ENCODE assay signal across 29 mouse cellular contexts in the genomic region with DNA sequence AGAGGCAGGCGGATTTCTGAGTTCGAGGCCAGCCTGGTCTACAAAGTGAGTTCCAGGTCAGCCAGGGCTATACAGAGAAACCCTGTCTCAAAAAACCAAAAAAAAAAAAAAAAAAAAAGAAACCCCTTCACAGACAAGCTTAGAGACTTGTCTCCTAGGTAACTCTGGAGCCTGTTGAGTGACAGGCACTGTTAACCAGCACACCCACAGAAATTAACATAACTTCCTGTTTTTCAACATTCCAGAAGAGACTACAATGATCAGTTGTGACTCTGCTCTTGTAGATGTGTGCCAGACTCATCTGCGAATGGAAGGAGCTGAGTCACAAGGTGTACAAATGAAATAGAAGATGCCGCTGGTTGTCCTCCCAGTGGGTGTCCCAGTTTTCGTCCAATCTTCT. TPM values are rescaled to one million over a fixed set of nuclear protein-coding genes. Genes with fewer than 3 reads are reported as not detected.
DNase-seq lines count a peak whose midpoint lies in the region; ATAC-seq and TF ChIP-seq lines count a peak whose summit lies in the region.
"Had no signal": no experiment of that assay in that cellular context is flagged by ENCODE, and none has a peak within 500 bp of the region (broad histone marks: within the 10 kb centered on the region; RNA-seq: fewer than 3 reads in every experiment).

No protein-coding gene starts in this region.

- no peaks in the 10 kb centered on the region for H3K27me3 ChIP-seq in forebrain, postnatal 0 days (ENCODE audit: insufficient read depth, low read length)
- no peaks in the 10 kb centered on the region for H3K27me3 ChIP-seq in forebrain, embryonic 11.5 days (ENCODE audit: control insufficient read depth, insufficient read depth, low read length)
- no peaks in the 10 kb centered on the region for H3K27me3 ChIP-seq in midbrain, embryonic 13.5 days
- no peaks in the 10 kb centered on the region for H3K27me3 ChIP-seq in heart, embryonic 11.5 days (ENCODE audit: control insufficient read depth, insufficient read depth, low read length)
- H3K27me3 ChIP-seq: embryonic facial prominence, embryonic 12.5 days; forebrain, embryonic 13.5 days; kidney, embryonic 15.5 days; limb, embryonic 13.5 days; liver, embryonic 12.5 days; midbrain, embryonic 15.5 days had no signal

- H3K36me3 ChIP-seq in forebrain, postnatal 0 days (ENCODE audit: insufficient read depth), result no peaks in the 10 kb centered on the region
- H3K36me3 ChIP-seq in forebrain, embryonic 11.5 days (ENCODE audit: control insufficient read depth, insufficient read depth, low read length), result no peaks in the 10 kb centered on the region
- no peaks in the 10 kb centered on the region for H3K36me3 ChIP-seq in midbrain, embryonic 13.5 days
- no peaks in the 10 kb centered on the region for H3K36me3 ChIP-seq in heart, embryonic 11.5 days (ENCODE audit: control insufficient read depth, insufficient read depth, low read length)
- H3K36me3 ChIP-seq: embryonic facial prominence, embryonic 12.5 days; heart, embryonic 10.5 days; kidney, embryonic 15.5 days; limb, embryonic 13.5 days; liver, embryonic 12.5 days; midbrain, embryonic 15.5 days had no signal

- no peaks in the 10 kb centered on the region for H3K9me3 ChIP-seq in forebrain, postnatal 0 days (ENCODE audit: low read length)
- H3K9me3 ChIP-seq in forebrain, embryonic 11.5 days (ENCODE audit: control insufficient read depth, low read length), result no peaks in the 10 kb centered on the region
- no peaks in the 10 kb centered on the region for H3K9me3 ChIP-seq in midbrain, embryonic 13.5 days
- no peaks in the 10 kb centered on the region for H3K9me3 ChIP-seq in heart, embryonic 11.5 days (replicated peaks; ENCODE audit: control insufficient read depth, low read length)
- H3K9me3 ChIP-seq: embryonic facial prominence, embryonic 12.5 days; forebrain, embryonic 13.5 days; heart, embryonic 10.5 days; kidney, embryonic 15.5 days; limb, embryonic 13.5 days; liver, embryonic 12.5 days; megakaryocyte, embryonic 14.5 days; midbrain, embryonic 15.5 days had no signal

- no peak overlapping the region for H3K9ac ChIP-seq in forebrain, postnatal 0 days
- H3K9ac ChIP-seq in forebrain, embryonic 11.5 days (ENCODE audit: low read length), result no peak overlapping the region
- no peak overlapping the region for H3K9ac ChIP-seq in midbrain, embryonic 13.5 days (replicated peaks)
- no peak overlapping the region for H3K9ac ChIP-seq in heart, embryonic 11.5 days (ENCODE audit: low read depth, low read length)
- H3K9ac ChIP-seq: embryonic facial prominence, embryonic 12.5 days; forebrain, embryonic 13.5 days; kidney, embryonic 15.5 days; limb, embryonic 13.5 days; liver, embryonic 12.5 days; midbrain, embryonic 15.5 days had no signal

- H3K4me2 ChIP-seq in forebrain, postnatal 0 days (ENCODE audit: low read depth), result no peak overlapping the region
- no peak overlapping the region for H3K4me2 ChIP-seq in forebrain, embryonic 11.5 days (ENCODE audit: low read depth, low read length, severe bottlenecking)
- no peak overlapping the region for H3K4me2 ChIP-seq in midbrain, embryonic 13.5 days (replicated peaks)
- H3K4me2 ChIP-seq in heart, embryonic 11.5 days, result no peak overlapping the region
- H3K4me2 ChIP-seq: embryonic facial prominence, embryonic 12.5 days; forebrain, embryonic 13.5 days; kidney, embryonic 15.5 days; limb, embryonic 13.5 days; liver, embryonic 12.5 days; midbrain, embryonic 15.5 days had no signal

- no peak overlapping the region for H3K4me3 ChIP-seq in forebrain, postnatal 0 days (ENCODE audit: low read depth, low read length)
- H3K4me3 ChIP-seq in forebrain, embryonic 11.5 days (ENCODE audit: low read depth, low read length), result no peak overlapping the region
- no peak overlapping the region for H3K4me3 ChIP-seq in midbrain, embryonic 13.5 days (replicated peaks)
- no peak overlapping the region for H3K4me3 ChIP-seq in heart, embryonic 11.5 days (ENCODE audit: low read depth, low read length)
- H3K4me3 ChIP-seq: embryonic facial prominence, embryonic 12.5 days; erythroblast, embryonic 14.5 days; forebrain, embryonic 13.5 days; gastrocnemius, adult 2 months; heart, embryonic 10.5 days; kidney, embryonic 15.5 days; limb, embryonic 13.5 days; liver, embryonic 12.5 days; megakaryocyte, embryonic 14.5 days; midbrain, embryonic 15.5 days; myocyte had no signal

- DNase-seq in forebrain, postnatal 0 days, result no peak
- no peak for DNase-seq in forebrain, embryonic 11.5 days (ENCODE audit: low spot score)
- DNase-seq in MEL-GATA-1-ER (ENCODE audit: extremely low read depth, low read depth), result peak; percentile 78
- no peak for DNase-seq in natural killer cell, adult 2 months (ENCODE audit: low spot score in 2 of 2)
- no peak for DNase-seq in thymus, postnatal 4 days
- DNase-seq: adrenal gland, postnatal 14 days; cerebellum, adult 9-10 months; gastrocnemius, adult 2 months; heart, postnatal 10 days; kidney, adult 11 months; kidney, postnatal 36 days; layer of hippocampus, postnatal 36 days; lung, adult 18-20 months; lung, postnatal 14 days; right cerebral cortex, postnatal 4 days; thymus, adult 2 months had no signal

- WGBS in forebrain, postnatal 0 days, result 83% methylated on average over 4 of the region's 5 CpGs
- 92% methylated on average over 4 of the region's 5 CpGs for WGBS in forebrain, embryonic 11.5 days
- WGBS in midbrain, embryonic 13.5 days, result 86% methylated on average over 5 of the region's 5 CpGs
- 84% methylated on average over 4 of the region's 5 CpGs for WGBS in heart, embryonic 11.5 days (ENCODE audit: insufficient replicate concordance)

- no peak overlapping the region for H3K27ac ChIP-seq in forebrain, postnatal 0 days (ENCODE audit: low read depth, low read length)
- no peak overlapping the region for H3K27ac ChIP-seq in forebrain, embryonic 11.5 days (ENCODE audit: low read depth, low read length)
- no peak overlapping the region for H3K27ac ChIP-seq in midbrain, embryonic 13.5 days
- no peak overlapping the region for H3K27ac ChIP-seq in heart, embryonic 11.5 days (ENCODE audit: low read depth, low read length)
- H3K27ac ChIP-seq: embryonic facial prominence, embryonic 12.5 days; forebrain, embryonic 13.5 days; gastrocnemius, adult 2 months; heart, embryonic 10.5 days; kidney, embryonic 15.5 days; limb, embryonic 13.5 days; liver, embryonic 12.5 days; midbrain, embryonic 15.5 days had no signal

- ATAC-seq in forebrain, postnatal 0 days, result 0 out of 2 replicates have a peak, but pooled peaks have one; percentile 42
- no peak for ATAC-seq in forebrain, embryonic 11.5 days (replicated peaks; ENCODE audit: low FRiP score)
- ATAC-seq in granulocyte monocyte progenitor cell, adult 5-6 weeks (replicated peaks; ENCODE audit: poor library complexity, severe bottlenecking), result peak; percentile 93
- no peak for ATAC-seq in midbrain, embryonic 13.5 days
- no peak for ATAC-seq in heart, embryonic 11.5 days (replicated peaks; ENCODE audit: insufficient number of reproducible peaks, low FRiP score, low TSS enrichment)
- ATAC-seq: forebrain, embryonic 13.5 days; liver, embryonic 12.5 days; midbrain, embryonic 15.5 days had no signal

- no peaks in the 10 kb centered on the region for H3K4me1 ChIP-seq in forebrain, postnatal 0 days (ENCODE audit: insufficient read depth)
- H3K4me1 ChIP-seq in forebrain, embryonic 11.5 days (replicated peaks; ENCODE audit: control insufficient read depth, insufficient read depth, low read length), result no peaks in the 10 kb centered on the region
- no peaks in the 10 kb centered on the region for H3K4me1 ChIP-seq in midbrain, embryonic 13.5 days (replicated peaks)
- no peaks in the 10 kb centered on the region for H3K4me1 ChIP-seq in heart, embryonic 11.5 days (ENCODE audit: control insufficient read depth, insufficient read depth, low read length)
- H3K4me1 ChIP-seq: embryonic facial prominence, embryonic 12.5 days; forebrain, embryonic 13.5 days; kidney, embryonic 15.5 days; liver, embryonic 12.5 days; midbrain, embryonic 15.5 days had no signal

- TF ChIP-seq CTCF in forebrain, postnatal 0 days (IDR thresholded peaks at IDR 0.05; ENCODE audit: low read depth), result no peak

RNA-seq across cellular contexts. Expression of gene Caprin1, which starts 44.9 kb away (rescaled TPM):
- 342 and 369 TPM in 2 replicates for total RNA-seq in forebrain, postnatal 0 days (2014; rRNA removed)
- 233 and 253 TPM in 2 replicates for polyA plus RNA-seq in forebrain, postnatal 0 days (2015; fragmentation: Nextera tagmentation; extraction: Ambion mirVana)
- 638 and 649 TPM in 2 replicates for polyA plus RNA-seq in forebrain, embryonic 11.5 days (2014; fragmentation: Nextera tagmentation; extraction: Ambion mirVana)
- total RNA-seq in granulocyte monocyte progenitor cell, adult 5-6 weeks (2014; fragmentation: Nextera tagmentation), result 371 and 391 TPM in 2 replicates
- 510 and 593 TPM in 2 replicates for total RNA-seq in granulocyte monocyte progenitor cell, adult 5-6 weeks (2017)
- 452 and 486 TPM in 2 replicates for polyA plus RNA-seq in midbrain, embryonic 13.5 days (2015; fragmentation: Nextera tagmentation; extraction: Ambion mirVana)
- 307 and 343 TPM in 2 replicates for polyA plus RNA-seq in heart, embryonic 11.5 days (2014; fragmentation: Nextera tagmentation; extraction: Ambion mirVana)

Comparison
In these comparisons a context has a peak if more than half of its experiments do, and no peak if none do; other contexts are left out.
1. ATAC-seq: peak in forebrain, postnatal 0 days (single experiment) and granulocyte monocyte progenitor cell, adult 5-6 weeks (single experiment); none in forebrain, embryonic 11.5 days (single experiment), midbrain, embryonic 13.5 days (single experiment) and heart, embryonic 11.5 days (single experiment).